Comparison of ENCODE assay signal across 14 mouse cellular contexts in the genomic region with DNA sequence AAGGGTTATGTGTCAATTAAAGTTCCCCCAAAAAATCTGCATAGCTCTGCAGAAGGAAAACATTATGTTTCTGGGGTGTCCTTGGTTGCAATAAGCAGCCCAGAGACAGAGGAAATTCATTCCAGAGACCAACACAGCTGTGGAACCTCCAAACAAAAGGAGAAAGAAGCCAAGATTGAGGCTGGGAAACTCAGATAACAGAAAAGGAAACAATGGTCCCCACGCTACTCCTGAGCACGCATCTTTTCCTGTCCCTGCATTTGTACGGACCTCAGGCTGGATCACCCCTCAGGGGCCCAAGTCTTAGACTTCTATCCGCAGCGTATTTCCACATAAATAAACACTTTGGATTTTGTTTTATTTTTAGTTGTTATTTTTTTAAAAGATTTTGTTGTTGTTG.
A peak's percentile ranks its signal among the peaks of the same experiment; 100 is the strongest.
DNase-seq lines count a peak whose midpoint lies in the region; ATAC-seq and TF ChIP-seq lines count a peak whose summit lies in the region.
"Had no signal": no experiment of that assay in that cellular context is flagged by ENCODE, and none has a peak within 500 bp of the region (broad histone marks: within the 10 kb centered on the region; RNA-seq: fewer than 3 reads in every experiment).

No protein-coding gene starts in this region.

- intact Hi-C loops in heart, postnatal 36 days (cut with DNase I): no loop called here

- H3K4me2 ChIP-seq in heart, embryonic 11.5 days: no peak overlapping the region
- no peak overlapping the region for H3K4me2 ChIP-seq in lung, embryonic 14.5 days
- H3K4me2 ChIP-seq in kidney, postnatal 0 days (ENCODE audit: low read length): no peak overlapping the region
- H3K4me2 ChIP-seq: midbrain, embryonic 12.5 days had no signal

- H3K27me3 ChIP-seq in heart, embryonic 11.5 days (ENCODE audit: control insufficient read depth, insufficient read depth, low read length): no peaks in the 10 kb centered on the region
- no peaks in the 10 kb centered on the region for H3K27me3 ChIP-seq in lung, embryonic 14.5 days (ENCODE audit: insufficient read depth, low read length)
- H3K27me3 ChIP-seq in kidney, postnatal 0 days (ENCODE audit: insufficient read depth, low read length): no peaks in the 10 kb centered on the region
- H3K27me3 ChIP-seq: midbrain, embryonic 12.5 days had no signal

- WGBS in heart, embryonic 11.5 days (ENCODE audit: insufficient replicate concordance): 53% methylated on average over 5 of the region's 5 CpGs
- WGBS in lung, embryonic 14.5 days: 49% methylated on average over 5 of the region's 5 CpGs
- WGBS in kidney, postnatal 0 days: 68% methylated on average over 5 of the region's 5 CpGs

- H3K36me3 ChIP-seq in heart, embryonic 11.5 days (ENCODE audit: control insufficient read depth, insufficient read depth, low read length): no peaks in the 10 kb centered on the region
- no peaks in the 10 kb centered on the region for H3K36me3 ChIP-seq in lung, embryonic 14.5 days (ENCODE audit: insufficient read depth)
- H3K36me3 ChIP-seq in kidney, postnatal 0 days (ENCODE audit: insufficient read depth, low read length): no peaks in the 10 kb centered on the region
- H3K36me3 ChIP-seq: G1E; midbrain, embryonic 12.5 days had no signal

- no peaks in the 10 kb centered on the region; the same call in 1 of the 2 replicates for H3K4me1 ChIP-seq in heart, embryonic 11.5 days (ENCODE audit: control insufficient read depth, insufficient read depth, low read length)
- peaks cover 27% of the 10 kb centered on the region for H3K4me1 ChIP-seq in lung, embryonic 14.5 days (ENCODE audit: insufficient read depth)
- peaks cover 11% of the 10 kb centered on the region; the same call in 1 of the 2 replicates for H3K4me1 ChIP-seq in kidney, postnatal 0 days (replicated peaks; ENCODE audit: insufficient read depth, low read length)
- H3K4me1 ChIP-seq: midbrain, embryonic 12.5 days had no signal

- no peak for DNase-seq in heart, postnatal 36 days
- peak; percentile 46 for DNase-seq in lung, embryonic 14.5 days
- no peak for DNase-seq in lung, postnatal 14 days
- peak; percentile 36 for DNase-seq in kidney, postnatal 0 days (ENCODE audit: low spot score)
- DNase-seq in lung, postnatal 25 days (ENCODE audit: low spot score): peak; percentile 55
- DNase-seq in spleen, postnatal 14 days (ENCODE audit: low spot score in 2 of 2): no peak
- DNase-seq in T-cell, adult 2 months (ENCODE audit: low spot score): no peak
- DNase-seq: adrenal gland, postnatal 10 days; cerebellum, postnatal 10 days; liver, postnatal 0 days; right cerebral cortex, postnatal 25 days had no signal

- H3K4me3 ChIP-seq in heart, embryonic 11.5 days (ENCODE audit: low read depth, low read length): no peak overlapping the region
- no peak overlapping the region for H3K4me3 ChIP-seq in lung, embryonic 14.5 days (ENCODE audit: low read depth, low read length)
- H3K4me3 ChIP-seq in kidney, postnatal 0 days (replicated peaks; ENCODE audit: low read depth, low read length): no peak overlapping the region
- H3K4me3 ChIP-seq: midbrain, embryonic 12.5 days had no signal

- no peak overlapping the region for H3K9ac ChIP-seq in heart, embryonic 11.5 days (ENCODE audit: low read depth, low read length)
- no peak overlapping the region for H3K9ac ChIP-seq in lung, embryonic 14.5 days
- H3K9ac ChIP-seq in kidney, postnatal 0 days (ENCODE audit: low read depth, low read length): no peak overlapping the region
- H3K9ac ChIP-seq: liver, postnatal 0 days; midbrain, embryonic 12.5 days had no signal

- peak overlapping the region; percentile 32; the same call in 1 of the 2 replicates for H3K27ac ChIP-seq in heart, embryonic 11.5 days (ENCODE audit: low read depth, low read length)
- no peak overlapping the region for H3K27ac ChIP-seq in lung, embryonic 14.5 days (ENCODE audit: low read depth)
- 0 out of 2 replicates have a peak overlapping the region, but pooled peaks have one; percentile 8 for H3K27ac ChIP-seq in kidney, postnatal 0 days
- H3K27ac ChIP-seq: midbrain, embryonic 12.5 days had no signal

- ATAC-seq in heart, embryonic 11.5 days (replicated peaks; ENCODE audit: insufficient number of reproducible peaks, low FRiP score, low TSS enrichment): no peak
- no peak for ATAC-seq in lung, embryonic 14.5 days (ENCODE audit: insufficient read depth)
- no peak for ATAC-seq in kidney, postnatal 0 days (replicated peaks; ENCODE audit: low FRiP score, low read depth)
- ATAC-seq: liver, postnatal 0 days had no signal

- no peaks in the 10 kb centered on the region for H3K9me3 ChIP-seq in heart, embryonic 11.5 days (replicated peaks; ENCODE audit: control insufficient read depth, low read length)
- no peaks in the 10 kb centered on the region for H3K9me3 ChIP-seq in lung, embryonic 14.5 days (ENCODE audit: low read depth, low read length)
- H3K9me3 ChIP-seq in kidney, postnatal 0 days (replicated peaks; ENCODE audit: low read length): no peaks in the 10 kb centered on the region
- H3K9me3 ChIP-seq: G1E; midbrain, embryonic 12.5 days had no signal

- no peak for TF ChIP-seq CTCF in lung, embryonic 14.5 days (IDR thresholded peaks at IDR 0.05; ENCODE audit: low read depth)
- no peak for TF ChIP-seq CTCF in kidney, postnatal 0 days (IDR thresholded peaks at IDR 0.05; ENCODE audit: low read depth)

Comparison
In these comparisons a context has a peak if more than half of its experiments do, and no peak if none do; other contexts are left out.
1. DNase-seq: peak in lung, embryonic 14.5 days (single experiment), kidney, postnatal 0 days (single experiment) and lung, postnatal 25 days (single experiment); none in heart, postnatal 36 days (0 of 2), lung, postnatal 14 days (single experiment), spleen, postnatal 14 days (0 of 2) and T-cell, adult 2 months (single experiment).